Mouse (Mus musculus): Measurements from ENCODE around the gene Mark2.
A peak's percentile ranks its signal among the peaks of the same experiment; 100 is the strongest.

The Mark2 gene

GRCm38 (mm10) chr19:7265478-7266191, 76.0 kb downstream of the Mark2 start:
- peak; percentile 88 for DNase-seq

DNA sequence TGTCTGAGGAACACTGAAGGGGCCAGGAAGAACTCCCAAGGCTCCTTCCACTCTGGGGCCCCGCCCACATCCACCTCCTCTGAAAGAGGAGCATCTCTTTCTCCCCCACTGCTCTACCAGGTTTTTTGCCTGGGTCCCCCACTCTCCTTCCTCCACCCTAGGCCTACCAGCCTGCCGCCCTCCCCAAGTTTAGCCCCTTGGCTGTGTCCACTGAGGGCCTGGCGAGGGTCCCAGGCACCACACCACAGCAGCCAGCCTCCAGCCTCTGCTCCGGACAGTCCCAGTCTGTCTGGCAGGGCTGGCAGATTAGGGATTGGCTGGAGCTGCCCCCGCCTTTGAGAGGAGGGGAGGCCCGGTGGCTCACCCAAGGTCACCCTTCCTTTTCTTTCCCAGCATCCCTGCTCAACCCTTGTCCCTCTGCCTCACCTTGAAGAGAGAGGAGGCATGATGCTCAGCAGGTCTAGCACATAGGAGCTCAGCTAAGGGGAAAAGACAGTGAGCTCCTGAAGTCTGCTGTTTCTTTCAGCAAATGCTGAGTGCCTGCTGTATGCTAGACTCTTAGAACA, 76.8 kb downstream of the Mark2 start:
- peak; percentile 58 for DNase-seq

DNA sequence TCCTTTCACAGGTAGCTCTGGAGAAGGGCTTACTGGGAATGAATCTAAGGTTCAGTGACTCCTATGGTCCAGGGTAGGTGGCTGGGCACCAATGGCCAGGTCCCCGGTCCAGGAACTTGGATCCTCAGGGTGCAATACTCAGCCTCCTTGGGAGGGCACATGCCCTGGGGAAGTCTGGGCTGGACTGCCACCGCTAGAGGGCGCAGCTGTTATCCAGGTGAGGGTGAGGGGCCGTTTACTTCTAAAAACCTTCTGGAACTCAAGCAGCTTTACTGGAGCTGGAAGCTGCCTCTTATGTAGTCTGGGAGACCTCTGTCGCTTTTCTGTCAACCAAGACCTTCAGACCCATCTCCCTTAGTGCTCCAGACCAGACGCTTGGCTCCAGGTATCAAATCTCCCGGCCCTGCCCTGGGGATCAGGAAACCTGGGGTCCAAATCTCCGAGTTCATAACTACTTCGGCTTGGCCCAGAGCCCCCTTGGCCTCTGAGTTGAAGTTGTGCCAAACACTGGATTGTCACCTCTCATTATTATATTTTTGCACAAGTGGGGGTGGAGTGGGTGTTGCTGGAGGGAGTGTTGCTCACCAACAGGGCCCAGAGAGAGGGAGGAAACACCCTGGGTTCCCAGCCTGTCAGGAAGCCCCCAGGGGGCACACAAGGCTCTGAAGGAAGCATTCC, 77.4 kb downstream of the Mark2 start:
- peak; percentile 89 for DNase-seq

DNA sequence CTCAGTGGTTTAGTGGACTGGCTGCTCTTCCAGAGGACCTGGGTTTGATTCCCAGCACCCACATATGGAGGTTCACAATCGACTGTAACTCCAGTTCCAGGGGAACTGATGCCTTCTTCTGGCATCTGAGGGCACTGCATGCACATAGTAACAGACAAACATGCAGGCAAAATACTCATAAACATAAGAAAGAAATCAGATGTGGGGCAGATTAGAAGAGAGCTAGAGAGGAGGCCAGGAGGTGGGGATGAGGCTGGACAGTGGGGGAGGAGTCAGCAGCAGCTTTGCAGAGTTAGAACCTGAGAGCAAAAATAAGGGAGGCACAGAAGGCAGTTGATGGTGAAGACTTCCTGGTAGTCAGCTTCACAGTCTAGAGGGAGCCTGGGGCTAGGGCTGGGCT, 79.1 kb downstream of the Mark2 start:
- no peak for DNase-seq

- DNase-seq, result no peak
Measured at GRCm38 (mm10) chr19:7261964-7262363, 79.7 kb downstream of the Mark2 start.

GRCm38 (mm10) chr19:7261476-7261875, 80.2 kb downstream of the Mark2 start:
- DNase-seq, result no peak

DNA sequence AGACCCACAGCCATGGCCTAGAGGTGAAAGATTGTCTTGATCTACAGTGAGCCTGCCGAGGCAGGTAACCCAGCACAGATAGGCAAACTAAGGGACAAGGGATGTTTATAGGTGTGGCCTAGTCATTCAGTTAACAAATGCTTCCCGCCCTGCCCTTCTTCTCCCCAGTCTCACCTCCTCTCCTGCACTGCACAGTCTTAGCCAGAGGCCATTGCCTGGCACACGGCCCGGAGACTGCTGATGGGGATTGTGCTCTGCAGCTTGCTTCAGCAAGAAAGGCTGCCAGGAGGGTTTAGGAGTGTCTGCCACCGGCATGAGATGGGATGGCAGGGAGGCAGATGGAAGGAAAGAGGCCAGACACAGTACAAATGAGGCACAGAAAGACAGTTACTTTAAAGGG, 83.8 kb downstream of the Mark2 start:
- no peak for DNase-seq

DNA sequence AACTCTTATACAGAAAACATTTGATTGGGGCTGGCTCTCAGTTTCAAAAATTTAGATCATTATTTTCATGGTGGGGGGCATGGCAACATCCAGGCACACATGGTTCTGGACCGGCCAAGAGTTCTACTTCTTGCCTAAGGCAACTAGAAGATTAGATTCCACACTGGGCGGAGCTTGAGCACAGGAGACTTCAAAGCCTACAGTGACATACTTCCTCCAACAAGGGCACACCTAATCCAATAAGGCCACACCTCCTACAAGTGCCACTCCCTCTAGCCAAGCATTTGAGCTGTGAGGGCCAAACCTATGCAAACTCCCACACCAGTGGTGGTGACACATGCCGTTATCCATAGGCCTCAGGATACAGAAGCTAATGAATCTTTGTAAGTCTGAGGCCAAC, 95.6 kb downstream of the Mark2 start:
- no peak for DNase-seq

DNA sequence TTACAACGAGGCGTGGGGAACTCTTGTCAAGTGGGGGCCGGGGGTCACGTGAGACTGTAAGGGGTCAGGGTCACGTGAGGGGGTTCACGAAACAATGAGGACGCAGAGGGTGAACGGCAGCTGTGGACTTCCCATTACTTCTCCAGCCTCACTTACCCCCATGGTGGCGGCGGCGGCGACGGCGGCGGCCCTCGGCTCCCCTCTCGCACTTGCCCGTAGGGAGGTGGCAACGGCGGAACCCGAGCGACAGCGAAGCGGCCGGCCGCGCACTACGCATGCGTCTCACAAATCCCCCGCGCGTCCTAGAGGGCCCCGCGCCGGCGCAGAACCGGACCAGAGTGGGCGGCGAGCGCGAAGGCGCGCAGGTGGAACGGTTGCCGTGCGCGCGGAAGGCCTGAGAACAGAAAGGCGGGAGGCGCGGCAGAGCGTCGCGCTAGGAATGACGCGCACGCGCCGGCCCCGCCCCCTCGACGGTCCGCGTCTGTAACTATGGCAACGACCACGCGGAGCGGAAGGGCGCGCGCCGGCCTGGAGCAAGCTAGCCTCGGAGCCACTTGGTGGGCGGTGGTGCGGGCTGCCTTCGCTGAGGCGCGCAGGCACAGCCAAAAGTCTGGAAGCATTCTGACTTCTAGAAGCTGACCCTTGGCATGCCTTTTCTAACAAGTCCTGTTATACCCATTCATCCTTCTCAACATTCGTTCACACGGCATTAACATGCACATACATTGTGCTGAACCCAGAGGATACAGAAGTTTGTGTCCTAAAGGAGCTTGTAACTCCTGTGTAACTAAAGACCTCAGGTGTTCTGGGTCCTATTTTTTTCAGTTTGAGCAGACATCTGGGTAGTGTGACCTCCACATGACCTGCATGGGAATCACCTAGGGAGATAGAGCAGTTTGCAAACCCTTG, 100.6 kb downstream of the Mark2 start, which contains the start of gene Naa40:
Gene Naa40 (minus strand): TSS at position 402 of the 909 bp plus-strand sequence.
- peak; percentile 98 for DNase-seq

DNA sequence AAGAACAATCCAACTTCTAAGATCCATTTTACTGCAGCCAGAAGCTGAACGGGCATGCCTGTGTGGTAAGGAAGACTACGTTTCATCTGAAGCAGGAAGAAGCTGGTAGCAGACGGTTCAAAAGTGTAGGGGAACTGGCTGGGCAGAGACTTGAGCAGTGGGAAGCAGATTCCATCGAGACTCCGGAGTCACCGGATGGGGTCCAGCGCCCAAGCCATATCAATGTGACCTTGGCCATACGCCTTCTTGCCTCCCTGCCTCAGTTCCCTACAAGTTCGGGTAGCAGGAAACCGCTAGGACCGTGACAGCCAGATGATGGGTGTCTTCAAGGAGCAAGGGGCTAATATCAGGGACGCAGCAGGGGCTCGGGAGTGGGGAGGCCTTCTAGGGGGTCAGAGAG, 101.4 kb downstream of the Mark2 start:
- DNase-seq, result peak; percentile 15

GRCm38 (mm10) chr19:7239574-7239973, 102.1 kb downstream of the Mark2 start:
- no peak for DNase-seq

- DNase-seq, result no peak
Measured at GRCm38 (mm10) chr19:7236742-7237141, 104.9 kb downstream of the Mark2 start.

- DNase-seq, result no peak
Measured at GRCm38 (mm10) chr19:7236011-7236410, 105.6 kb downstream of the Mark2 start.

DNA sequence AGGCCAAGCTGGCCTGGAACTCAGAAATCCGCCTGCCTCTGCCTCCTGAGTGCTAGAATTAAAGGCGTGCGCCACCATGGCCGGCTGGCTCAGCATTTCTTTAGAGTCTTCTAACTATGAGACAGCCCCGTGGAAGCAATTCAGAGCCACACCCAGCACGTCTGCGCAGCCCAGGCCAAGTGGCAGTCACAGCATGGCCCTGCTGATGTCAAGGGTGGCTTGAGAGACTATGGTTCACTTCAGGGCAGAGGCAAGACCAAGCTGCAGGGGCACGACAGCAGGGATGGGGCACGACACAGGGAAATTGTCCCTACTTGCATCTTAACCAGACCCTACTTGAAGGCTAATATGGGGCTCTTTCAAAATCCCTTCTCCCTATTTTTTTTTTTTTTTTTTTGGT, 106.2 kb downstream of the Mark2 start:
- no peak for DNase-seq

DNA sequence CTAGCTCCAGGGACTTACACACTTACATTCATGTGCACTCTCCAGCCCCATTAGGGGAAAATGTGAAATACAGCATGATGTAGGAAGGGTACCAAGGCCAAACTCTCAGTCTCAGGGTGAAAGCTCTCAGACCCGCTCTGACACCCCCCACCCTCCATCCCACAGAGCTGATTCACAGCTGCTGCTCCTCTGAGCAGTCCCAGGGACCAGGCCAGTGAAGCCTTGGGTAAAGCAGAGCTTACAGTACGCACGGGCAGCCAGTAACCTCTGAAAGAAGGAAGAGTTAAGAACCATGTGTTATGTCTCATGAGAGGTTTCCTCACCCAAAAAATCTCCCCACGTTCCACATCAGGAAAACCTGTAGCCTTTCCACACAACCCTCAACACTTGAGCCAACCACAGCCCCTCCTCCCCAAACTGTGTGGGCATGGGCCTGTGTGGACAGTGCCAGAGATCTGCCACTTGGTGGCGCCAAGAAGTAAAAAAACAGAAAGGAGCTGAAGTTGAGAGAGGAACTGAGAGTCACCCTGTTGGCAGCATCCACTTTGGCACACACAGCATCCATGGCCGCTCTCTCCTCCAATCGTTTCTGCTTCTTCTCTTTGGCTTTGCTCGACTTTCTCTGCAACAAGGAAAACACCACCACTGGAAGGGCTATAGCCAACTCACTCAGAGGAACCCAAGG, 107.0 kb downstream of the Mark2 start:
- DNase-seq, result peak; percentile 75

- no peak for DNase-seq
Measured at GRCm38 (mm10) chr19:7226511-7226914, 115.1 kb downstream of the Mark2 start.
